Comparison of ENCODE assay signal across 29 mouse cellular contexts in genomic region chr16:50070728-50071127, GRCm38 (mm10).
A peak's percentile ranks its signal among the peaks of the same experiment; 100 is the strongest.
DNase-seq lines count a peak whose midpoint lies in the region; ATAC-seq and TF ChIP-seq lines count a peak whose summit lies in the region.
"Had no signal": no experiment of that assay in that cellular context is flagged by ENCODE, and none has a peak within 500 bp of the region (broad histone marks: within the 10 kb centered on the region; RNA-seq: fewer than 3 reads in every experiment).

No protein-coding gene starts in this region.

- no peak for TF ChIP-seq CTCF in liver, embryonic 14.5 days (IDR thresholded peaks at IDR 0.05; ENCODE audit: low read depth)

- no peak overlapping the region for H3K27ac ChIP-seq in liver, embryonic 14.5 days
- H3K27ac ChIP-seq: forebrain, embryonic 12.5 days; heart, embryonic 13.5 days; hindbrain, embryonic 10.5 days; hindbrain, embryonic 15.5 days; kidney, embryonic 15.5 days; layer of hippocampus, adult 2 months; midbrain, embryonic 15.5 days; stomach, postnatal 0 days had no signal

- H3K36me3 ChIP-seq in liver, embryonic 14.5 days (replicated peaks; ENCODE audit: control insufficient read depth, insufficient read depth, low read depth): no peaks in the 10 kb centered on the region
- H3K36me3 ChIP-seq: forebrain, embryonic 12.5 days; heart, embryonic 13.5 days; hindbrain, embryonic 10.5 days; hindbrain, embryonic 15.5 days; kidney, embryonic 15.5 days; midbrain, embryonic 15.5 days had no signal

- H3K4me3 ChIP-seq in liver, embryonic 14.5 days (ENCODE audit: insufficient read depth in 1 of 2, low read depth in 2 of 2, low read length in 2 of 2): no peak overlapping the region
- H3K4me3 ChIP-seq: forebrain, embryonic 12.5 days; heart, embryonic 13.5 days; hindbrain, embryonic 10.5 days; hindbrain, embryonic 15.5 days; kidney, embryonic 15.5 days; layer of hippocampus, adult 2 months; midbrain, embryonic 15.5 days had no signal

- DNase-seq in CD4-positive helper T cell, adult 2 months (ENCODE audit: low read depth, low spot score): peak; percentile 45
- no peak for DNase-seq in liver, embryonic 14.5 days (ENCODE audit: low read depth in 3 of 3, low spot score in 3 of 3)
- no peak for DNase-seq in adrenal gland, adult 18-20 months (ENCODE audit: low spot score in 2 of 2)
- no peak for DNase-seq in urinary bladder, adult 2 months (ENCODE audit: low spot score)
- DNase-seq in frontal cortex, adult 2 months (ENCODE audit: extremely low spot score in 1 of 2, low spot score in 1 of 2): no peak
- DNase-seq in layer of hippocampus, adult 9-11 months: no peak
- DNase-seq: adrenal gland, postnatal 14 days; cerebellum, adult 11 months; cerebellum, adult 9-11 months; forebrain, postnatal 0 days; gastrocnemius, postnatal 10 days; heart, postnatal 10 days; kidney, adult 18-20 months; kidney, postnatal 25 days; lung, embryonic 14.5 days; lung, postnatal 14 days; right cerebral cortex, postnatal 4 days; thymus, adult 18-20 months; thymus, postnatal 36 days had no signal

- ATAC-seq in CD4-positive, CD25-positive, alpha-beta regulatory T cell, adult 4 months: peak; percentile 13
- ATAC-seq in common myeloid progenitor, adult 5-6 weeks (replicated peaks; ENCODE audit: low read depth, poor library complexity, severe bottlenecking): peak; percentile 30; the same call in 1 of the 2 replicates
- ATAC-seq in liver, embryonic 14.5 days (ENCODE audit: insufficient read depth): no peak
- ATAC-seq: forebrain, postnatal 0 days; midbrain, embryonic 15.5 days had no signal

- no peaks in the 10 kb centered on the region for H3K27me3 ChIP-seq in liver, embryonic 14.5 days (ENCODE audit: control insufficient read depth, insufficient read depth, low read length)
- H3K27me3 ChIP-seq: heart, embryonic 13.5 days; hindbrain, embryonic 15.5 days; kidney, embryonic 15.5 days; midbrain, embryonic 15.5 days had no signal

- H3K9me3 ChIP-seq in liver, embryonic 14.5 days (ENCODE audit: control insufficient read depth, low read length): no peaks in the 10 kb centered on the region
- H3K9me3 ChIP-seq: forebrain, embryonic 12.5 days; hindbrain, embryonic 10.5 days; hindbrain, embryonic 15.5 days; kidney, embryonic 15.5 days; midbrain, embryonic 15.5 days had no signal

- WGBS in liver, embryonic 14.5 days (ENCODE audit: insufficient replicate concordance): 16% methylated on average over 4 of the region's 4 CpGs

- H3K4me2 ChIP-seq in liver, embryonic 14.5 days (ENCODE audit: low read depth): no peak overlapping the region
- H3K4me2 ChIP-seq: forebrain, embryonic 12.5 days; heart, embryonic 13.5 days; hindbrain, embryonic 15.5 days; kidney, embryonic 15.5 days; lung, embryonic 14.5 days; midbrain, embryonic 15.5 days had no signal

- H3K9ac ChIP-seq in liver, embryonic 14.5 days (replicated peaks): no peak overlapping the region
- H3K9ac ChIP-seq: forebrain, embryonic 12.5 days; forebrain, postnatal 0 days; heart, embryonic 13.5 days; hindbrain, embryonic 15.5 days; kidney, embryonic 15.5 days; lung, embryonic 14.5 days; midbrain, embryonic 15.5 days had no signal

- TF ChIP-seq EP300 in liver, embryonic 14.5 days (IDR thresholded peaks at IDR 0.05; ENCODE audit: low read depth): 0 out of 2 replicates have a peak, but pooled peaks have one; percentile 3

- H3K4me1 ChIP-seq in liver, embryonic 14.5 days (replicated peaks; ENCODE audit: control insufficient read depth in 2 of 2, insufficient read depth in 2 of 2, low read length in 1 of 2): peaks cover 3% of the 10 kb centered on the region in 2 experiments; a peak in 2 of 4 replicates
- H3K4me1 ChIP-seq: heart, embryonic 13.5 days had no signal
